Mouse (Mus musculus): ENCODE results near the gene Vmo1.

- no peak for TF ChIP-seq POLR2A (IDR thresholded peaks at IDR 0.05; ENCODE audit: extremely low read depth, insufficient read depth, low read length)
- TF ChIP-seq CTCF (IDR thresholded peaks at IDR 0.05; ENCODE audit: low read depth, low read length) = no peak
Measured at GRCm38 (mm10) chr11:70525726-70526125, 11.3 kb upstream of the Vmo1 start.

Measured in liver, adult 2 months (tissue).